Mouse (Mus musculus): ENCODE measurements around the gene Igfbpl1.

Gene Igfbpl1

GRCm38 (mm10) chr4:45822781-45823575 is 3.7 kb downstream of the Igfbpl1 start:
- DNase-seq (ENCODE audit: low spot score in 2 of 2): no peak

GRCm38 (mm10) chr4:45821995-45822394 is 4.7 kb downstream of the Igfbpl1 start:
- no peak for DNase-seq (ENCODE audit: low spot score in 2 of 2)

- DNase-seq (ENCODE audit: low spot score in 2 of 2): peak; percentile 33 to 75
These were observed 6.5 kb downstream of the Igfbpl1 start for GRCm38 (mm10) chr4:45820074-45820830.

GRCm38 (mm10) chr4:45819208-45819931 is 7.4 kb downstream of the Igfbpl1 start:
- no peak for DNase-seq (ENCODE audit: low spot score in 2 of 2)

- DNase-seq (ENCODE audit: low spot score in 2 of 2): no peak
These were observed 7.9 kb downstream of the Igfbpl1 start for GRCm38 (mm10) chr4:45818814-45819207.

GRCm38 (mm10) chr4:45815542-45815941 is 11.2 kb downstream of the Igfbpl1 start:
- peak in 1 of 2 experiments; percentile 54 for DNase-seq (ENCODE audit: low spot score in 2 of 2)

GRCm38 (mm10) chr4:45811250-45811649 is 15.5 kb downstream of the Igfbpl1 start:
- DNase-seq (ENCODE audit: low spot score in 2 of 2): no peak

- no peak for DNase-seq (ENCODE audit: low spot score in 2 of 2)
These were observed 18.7 kb downstream of the Igfbpl1 start for GRCm38 (mm10) chr4:45808034-45808433.

- DNase-seq (ENCODE audit: low spot score in 2 of 2): no peak
These were observed 23.8 kb downstream of the Igfbpl1 start for GRCm38 (mm10) chr4:45802900-45803299.

- DNase-seq (ENCODE audit: low spot score in 2 of 2): no peak
These were observed 26.7 kb downstream of the Igfbpl1 start for GRCm38 (mm10) chr4:45799956-45800537.

- peak; percentile 31 to 76 for DNase-seq (ENCODE audit: low spot score in 2 of 2)
These were observed 27.8 kb downstream of the Igfbpl1 start, which contains the start of gene Aldh1b1 for GRCm38 (mm10) chr4:45798964-45799363. TSS of gene Aldh1b1 (plus strand) at chr4:45799022.

- no peak for DNase-seq (ENCODE audit: low spot score in 2 of 2)
These were observed 30.0 kb downstream of the Igfbpl1 start for GRCm38 (mm10) chr4:45796760-45797159.

- DNase-seq (ENCODE audit: low spot score in 2 of 2): peak in 1 of 2 experiments; percentile 30
These were observed 31.4 kb downstream of the Igfbpl1 start for GRCm38 (mm10) chr4:45795191-45795811.

- DNase-seq (ENCODE audit: low spot score in 2 of 2): no peak
These were observed 36.7 kb downstream of the Igfbpl1 start for GRCm38 (mm10) chr4:45790018-45790417.

- DNase-seq (ENCODE audit: low spot score in 2 of 2): peak in 1 of 2 experiments; percentile 38
These were observed 37.3 kb downstream of the Igfbpl1 start for GRCm38 (mm10) chr4:45789263-45789958.

- no peak for DNase-seq (ENCODE audit: low spot score in 2 of 2)
These were observed 38.2 kb downstream of the Igfbpl1 start for GRCm38 (mm10) chr4:45788446-45789081.

GRCm38 (mm10) chr4:45786674-45787073 is 40.0 kb downstream of the Igfbpl1 start:
- no peak for DNase-seq (ENCODE audit: low spot score in 2 of 2)

- DNase-seq (ENCODE audit: low spot score in 2 of 2): no peak
These were observed 40.8 kb downstream of the Igfbpl1 start for GRCm38 (mm10) chr4:45785959-45786358.

GRCm38 (mm10) chr4:45783671-45784070 is 43.1 kb downstream of the Igfbpl1 start:
- no peak for DNase-seq (ENCODE audit: low spot score in 2 of 2)

GRCm38 (mm10) chr4:45771619-45772018 is 55.1 kb downstream of the Igfbpl1 start:
- peak in 1 of 2 experiments; percentile 54 for DNase-seq (ENCODE audit: low spot score in 2 of 2)
